Mouse (Mus musculus) heart, postnatal 10 days (tissue): Measurements from ENCODE around the gene Zscan10. TPM values are rescaled to one million over a fixed set of nuclear protein-coding genes. Genes with fewer than 3 reads are reported as not detected.

Experiments used
- DNase-seq, 2 experiments: peaks; one replicate each; pipeline ENCODE4 v3.0.0; 2021
- intact Hi-C: fragments of 180-260 bp; cut with DNase I; formaldehyde crosslinking; loops from one replicate; pipeline ENCODE4 v1.15.1; 2025
- total RNA-seq, 2 experiments: library from RNA; stranded (reverse); gene quantifications; 2 replicates each; pipeline ENCODE4 v1.2.3; 2021

The Zscan10 gene
- total RNA-seq, 2 experiments from 2014 or later: not detected

GRCm38 (mm10) chr17:23644613-23645495 lies 44.2 kb downstream of the Zscan10 start, which contains the start of gene Mmp25:
TSS of gene Mmp25 (minus strand) at chr17:23645277.
- intact Hi-C loops: no loop called here

DNA sequence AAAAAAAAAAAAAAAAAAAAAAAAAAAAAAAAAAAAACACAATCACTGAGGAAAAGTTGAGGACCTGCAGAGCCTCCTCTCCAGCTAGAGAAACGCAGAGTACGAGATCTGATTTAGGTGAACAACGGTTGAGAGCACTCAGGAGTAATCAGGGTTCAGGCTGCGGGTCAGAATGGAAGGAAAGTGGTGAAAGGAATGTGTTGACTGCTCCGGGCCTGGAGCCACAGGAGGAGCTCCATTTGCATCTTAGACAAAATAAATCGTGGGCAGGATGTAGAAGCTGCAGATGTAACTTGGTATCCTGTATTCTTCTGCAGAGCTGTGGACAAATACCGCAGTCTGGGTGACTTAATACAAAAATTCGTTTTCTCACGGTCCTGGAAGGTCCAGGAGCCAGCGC lies 45.2 kb downstream of the Zscan10 start:
- intact Hi-C loops: no loop called here
- DNase-seq: no peak

More at GRCm38 (mm10) chr17:23644613-23645495, 44.2 kb downstream of the Zscan10 start, which contains the start of gene Mmp25:
- DNase-seq: no peak

GRCm38 (mm10) chr17:23651363-23651762 lies 50.7 kb downstream of the Zscan10 start:
- intact Hi-C loops: no loop called here
- no peak for DNase-seq

DNA sequence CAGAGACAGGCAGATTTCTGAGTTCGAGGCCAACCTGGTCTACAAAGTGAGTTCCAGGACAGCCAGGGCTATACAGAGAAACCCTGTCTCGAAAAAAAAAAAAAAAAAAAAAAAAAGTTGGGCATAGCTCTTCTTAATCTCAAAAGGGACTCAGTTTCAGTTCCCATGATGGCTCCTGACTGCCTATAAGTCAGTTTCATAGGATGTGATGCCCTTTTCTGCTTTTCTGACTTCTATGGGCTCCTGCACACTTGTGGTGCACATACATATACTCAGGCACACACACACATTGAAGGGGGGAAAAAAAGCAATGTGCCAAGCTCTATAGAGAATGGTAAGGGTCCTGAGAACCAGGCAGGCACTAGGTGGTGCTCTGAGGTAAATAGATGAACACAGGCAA lies 52.7 kb downstream of the Zscan10 start:
- DNase-seq: no peak
- intact Hi-C loops: no loop called here

- DNase-seq: no peak
- intact Hi-C loops: no loop called here
These were observed 53.3 kb downstream of the Zscan10 start for GRCm38 (mm10) chr17:23654001-23654400.

GRCm38 (mm10) chr17:23654410-23654809 lies 53.8 kb downstream of the Zscan10 start:
- intact Hi-C loops: no loop called here

GRCm38 (mm10) chr17:23658450-23658849 lies 57.8 kb downstream of the Zscan10 start:
- intact Hi-C loops: no loop called here

More at GRCm38 (mm10) chr17:23654410-23654809, 53.8 kb downstream of the Zscan10 start:
- no peak for DNase-seq

DNA sequence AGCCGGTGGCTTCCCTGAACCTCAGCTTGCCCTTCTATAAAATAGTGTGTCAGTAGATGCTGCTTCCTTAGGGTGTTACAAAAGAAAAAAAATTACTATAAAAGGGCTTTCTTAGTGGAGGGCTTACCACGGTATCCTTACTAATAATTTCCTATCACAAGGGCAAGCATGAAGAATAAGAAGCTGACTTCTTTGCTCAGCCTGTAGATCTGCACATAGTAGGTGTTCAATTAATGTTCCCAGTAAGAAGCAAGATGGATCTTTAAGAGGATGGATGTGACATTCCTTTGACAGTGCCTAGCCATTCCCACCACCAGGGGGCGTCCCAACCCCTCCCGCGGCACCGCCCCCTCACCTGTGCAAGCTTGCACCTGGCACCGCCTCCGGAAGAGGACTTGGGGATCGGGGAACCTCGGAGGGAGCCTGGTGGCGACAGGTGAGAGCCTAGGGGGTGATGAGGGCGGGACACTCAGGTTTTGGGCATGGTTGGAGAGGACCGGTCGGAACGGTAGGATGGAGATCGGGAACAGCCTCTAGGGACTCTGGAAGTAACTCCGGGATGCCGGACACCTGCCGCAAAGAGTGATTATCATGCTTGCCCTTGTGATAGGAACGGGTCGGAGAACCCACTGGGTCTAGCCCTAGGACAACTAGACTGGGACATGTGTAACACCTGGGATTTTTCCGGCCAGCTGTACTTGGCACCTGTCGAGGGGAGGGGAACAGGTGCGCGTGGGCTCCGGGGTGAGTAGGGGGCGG lies 59.6 kb downstream of the Zscan10 start, which contains the start of gene Bicdl2:
Gene Bicdl2 (plus strand): TSS at position 390 of the 759 bp plus-strand sequence.
- intact Hi-C loops: loop anchor here (5.0 kb wide), 1 partner anchor 47 kb away; no protein-coding TSS in a partner anchor
- DNase-seq: peak in 1 of 2 experiments; percentile 38

More at GRCm38 (mm10) chr17:23658450-23658849, 57.8 kb downstream of the Zscan10 start:
- no peak for DNase-seq

Other genes starting within 250 kb of the Zscan10 start
- gene Vmn2r116, start 216.3 kb upstream of the Zscan10 start, total RNA-seq: not detected
- not detected for gene Vmn2r117, start 121.2 kb upstream of the Zscan10 start, total RNA-seq
- gene Zfp213, start 36.6 kb upstream of the Zscan10 start, total RNA-seq: 1 to 10 TPM; 5.4 to 7.1 TPM
- 10 to 100 TPM in 1 of 2 experiments, 1 to 10 TPM in 1; 8.5 to 10.0 TPM for gene Zfp13, start 1.4 kb upstream of the Zscan10 start, total RNA-seq
- gene Mmp25, start 44.4 kb downstream of the Zscan10 start, total RNA-seq: under 1 TPM; 0.55 to 0.69 TPM
- gene Bicdl2, start 59.6 kb downstream of the Zscan10 start, total RNA-seq: not detected
- 100 to 1,000 TPM; 218 to 220 TPM for gene Hcfc1r1, start 72.7 kb downstream of the Zscan10 start, total RNA-seq
- 10 to 100 TPM; 21.0 to 21.1 TPM for gene Thoc6, start 73.0 kb downstream of the Zscan10 start, total RNA-seq
- 100 to 1,000 TPM; 138 to 142 TPM for gene Tnfrsf12a, start 76.6 kb downstream of the Zscan10 start, total RNA-seq
- gene Cldn6, start 78.4 kb downstream of the Zscan10 start, total RNA-seq: not detected
- not detected for gene Cldn9, start 83.2 kb downstream of the Zscan10 start, total RNA-seq
- not detected for gene 1520401A03Rik, start 121.9 kb downstream of the Zscan10 start, total RNA-seq
- gene Pkmyt1, start 125.5 kb downstream of the Zscan10 start, total RNA-seq: 1 to 10 TPM; 7.7 to 9.3 TPM
- gene Paqr4, start 140.0 kb downstream of the Zscan10 start, total RNA-seq: 10 to 100 TPM; 17.5 to 22.0 TPM
- gene Kremen2, start 145.0 kb downstream of the Zscan10 start, total RNA-seq: not detected
- gene Flywch1, start 170.7 kb downstream of the Zscan10 start, total RNA-seq: 10 to 100 TPM; 31.2 to 32.1 TPM
- 1 to 10 TPM; 2.3 to 2.4 TPM for gene Flywch2, start 185.2 kb downstream of the Zscan10 start, total RNA-seq
- 100 to 1,000 TPM; 230 to 231 TPM for gene Srrm2, start 189.7 kb downstream of the Zscan10 start, total RNA-seq
- gene Elob, start 228.3 kb downstream of the Zscan10 start, total RNA-seq: 100 to 1,000 TPM; 379 to 407 TPM
- not detected for gene Prss33, start 235.2 kb downstream of the Zscan10 start, total RNA-seq
- not detected for gene Prss32, start 243.0 kb downstream of the Zscan10 start, total RNA-seq
- gene Prss41, start 243.3 kb downstream of the Zscan10 start, total RNA-seq: not detected